Mouse (Mus musculus): ENCODE data around the gene Cnga3.

- TF ChIP-seq POLR2A (IDR thresholded peaks at IDR 0.05; ENCODE audit: low read depth, low read length) (no peak), CTCF (IDR thresholded peaks at IDR 0.05; ENCODE audit: borderline replicate concordance, insufficient read depth, low read length) (no peak)
These were observed 93.4 kb downstream of the Cnga3 start for GRCm38 (mm10) chr1:37307586-37307985.

Measured in embryonic fibroblast, embryonic 13.5 days (primary cell).